Mouse (Mus musculus): ENCODE measurements around the gene Elmo3.

GRCm38 (mm10) chr8:105280567-105280966 lies 24.8 kb upstream of the Elmo3 start:
- TF ChIP-seq CTCF (conservative IDR thresholded peaks at IDR 0.05 in 1 of 2, IDR thresholded peaks at IDR 0.05 in 1 of 2; ENCODE audit: low read depth in 2 of 2, low read length in 2 of 2): no peak
- TF ChIP-seq USF2 (conservative IDR thresholded peaks at IDR 0.05; ENCODE audit: low read depth, low read length): no peak

All from CH12.LX (cell line).